ENCODE assay signal across 29 mouse cellular contexts in the genomic region with DNA sequence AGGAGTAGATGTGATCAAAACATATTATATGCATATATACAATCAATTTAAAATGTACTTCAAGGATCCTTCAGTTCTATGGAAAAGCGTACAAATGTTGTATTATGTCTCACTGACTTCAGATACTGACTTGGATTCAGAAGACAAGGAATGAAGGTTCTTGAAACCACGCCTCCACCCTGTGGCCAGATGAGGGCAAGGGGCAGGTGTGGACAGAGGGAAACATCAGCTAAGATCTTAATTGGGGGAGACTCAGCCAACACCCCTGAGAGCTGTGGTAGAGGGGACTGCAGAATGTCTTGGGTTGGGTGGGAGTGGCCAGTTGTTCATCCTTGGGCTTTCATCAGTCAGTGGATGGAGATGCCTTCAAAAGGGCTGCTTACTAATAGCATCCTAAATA. TPM values are rescaled to one million over a fixed set of nuclear protein-coding genes. Genes with fewer than 3 reads are reported as not detected.
A peak's percentile ranks its signal among the peaks of the same experiment; 100 is the strongest.
DNase-seq lines count a peak whose midpoint lies in the region; ATAC-seq and TF ChIP-seq lines count a peak whose summit lies in the region.
"Had no signal": no experiment of that assay in that cellular context is flagged by ENCODE, and none has a peak within 500 bp of the region (broad histone marks: within the 10 kb centered on the region; RNA-seq: fewer than 3 reads in every experiment).

No protein-coding gene starts in this region.

- no peaks in the 10 kb centered on the region for H3K27me3 ChIP-seq in heart, embryonic 11.5 days (ENCODE audit: control insufficient read depth, insufficient read depth, low read length)
- 0 out of 2 replicates have a peak, but pooled peaks cover 3% of the 10 kb centered on the region for H3K27me3 ChIP-seq in heart, embryonic 10.5 days (ENCODE audit: insufficient read depth, poor library complexity, severe bottlenecking)
- H3K27me3 ChIP-seq: embryonic facial prominence, embryonic 13.5 days; embryonic facial prominence, embryonic 15.5 days; forebrain, embryonic 12.5 days had no signal

- H3K36me3 ChIP-seq in heart, embryonic 11.5 days (ENCODE audit: control insufficient read depth, insufficient read depth, low read length), result no peaks in the 10 kb centered on the region
- H3K36me3 ChIP-seq in heart, embryonic 10.5 days, result no peaks in the 10 kb centered on the region
- H3K36me3 ChIP-seq: embryonic facial prominence, embryonic 13.5 days; embryonic facial prominence, embryonic 15.5 days; forebrain, embryonic 10.5 days; forebrain, embryonic 12.5 days had no signal

- H3K9me3 ChIP-seq in heart, embryonic 11.5 days (replicated peaks; ENCODE audit: control insufficient read depth, low read length), result no peaks in the 10 kb centered on the region
- no peaks in the 10 kb centered on the region for H3K9me3 ChIP-seq in heart, embryonic 10.5 days
- H3K9me3 ChIP-seq: embryonic facial prominence, embryonic 13.5 days; embryonic facial prominence, embryonic 15.5 days; forebrain, embryonic 10.5 days; forebrain, embryonic 12.5 days had no signal

- peak; percentile 58 for TF ChIP-seq CTCF in gastrocnemius, adult 2 months (IDR thresholded peaks at IDR 0.05)

- no peak overlapping the region for H3K4me2 ChIP-seq in heart, embryonic 11.5 days
- H3K4me2 ChIP-seq: embryonic facial prominence, embryonic 13.5 days; embryonic facial prominence, embryonic 15.5 days; forebrain, embryonic 12.5 days had no signal

- no peak for DNase-seq in gastrocnemius, adult 2 months
- no peak for DNase-seq in gastrocnemius, postnatal 14 days
- peak; percentile 61 for DNase-seq in heart, adult 11 months
- peak; percentile 60 for DNase-seq in heart, embryonic 10.5 days (ENCODE audit: low spot score)
- no peak for DNase-seq in heart, postnatal 25 days (ENCODE audit: low spot score)
- peak; percentile 28 for DNase-seq in testis, postnatal 10 days (ENCODE audit: low spot score)
- DNase-seq in testis, postnatal 14 days (ENCODE audit: low spot score), result no peak
- DNase-seq: adrenal gland, adult 2 months; adrenal gland, postnatal 10 days; adrenal gland, postnatal 25 days; B cell, adult 2 months; cerebellum, adult 11 months; cerebellum, adult 18-20 months; cerebellum, adult 8-10 months; cerebellum, adult 9-11 months; cerebellum, postnatal 14 days; cerebellum, postnatal 36 days; embryo, embryonic 11 days had no signal

- ATAC-seq in heart, embryonic 11.5 days (replicated peaks; ENCODE audit: insufficient number of reproducible peaks, low FRiP score, low TSS enrichment), result no peak
- ATAC-seq: CD4-positive, CD25-positive, alpha-beta regulatory T cell, adult 4 months; forebrain, embryonic 14.5 days had no signal

- intact Hi-C loops in gastrocnemius, adult 2 months (cut with DNase I), result loop anchor here (1.0 kb wide), 1 partner anchor 106 kb away; no protein-coding TSS in a partner anchor
- intact Hi-C loops in gastrocnemius, postnatal 14 days (cut with DNase I; ENCODE audit: low total_unique reads), result loop anchor here (10.0 kb wide), 1 partner anchor 91 kb away; no protein-coding TSS in a partner anchor
- intact Hi-C loops in heart, postnatal 25 days (cut with DNase I), result loop anchor here (5.0 kb wide), 1 partner anchor 108 kb away; no protein-coding TSS in a partner anchor

- no peaks in the 10 kb centered on the region for H3K4me1 ChIP-seq in heart, embryonic 11.5 days (ENCODE audit: control insufficient read depth, insufficient read depth, low read length)
- no peaks in the 10 kb centered on the region for H3K4me1 ChIP-seq in heart, embryonic 10.5 days
- H3K4me1 ChIP-seq: embryonic facial prominence, embryonic 13.5 days; embryonic facial prominence, embryonic 15.5 days; forebrain, embryonic 10.5 days; forebrain, embryonic 12.5 days had no signal

- H3K4me3 ChIP-seq in gastrocnemius, adult 2 months, result no peak overlapping the region
- H3K4me3 ChIP-seq in heart, embryonic 11.5 days (ENCODE audit: low read depth, low read length), result no peak overlapping the region
- H3K4me3 ChIP-seq in heart, embryonic 10.5 days, result no peak overlapping the region
- H3K4me3 ChIP-seq: embryonic facial prominence, embryonic 13.5 days; embryonic facial prominence, embryonic 15.5 days; erythroblast, embryonic 14.5 days; forebrain, embryonic 10.5 days; forebrain, embryonic 12.5 days had no signal

- H3K9ac ChIP-seq in heart, embryonic 11.5 days (ENCODE audit: low read depth, low read length), result no peak overlapping the region
- H3K9ac ChIP-seq: embryonic facial prominence, embryonic 13.5 days; embryonic facial prominence, embryonic 15.5 days; forebrain, embryonic 12.5 days had no signal

- 83% methylated on average over 2 of the region's 2 CpGs for WGBS in heart, embryonic 11.5 days (ENCODE audit: insufficient replicate concordance)
- WGBS in heart, embryonic 10.5 days, result 86% methylated on average over 2 of the region's 2 CpGs

- no peak overlapping the region for H3K27ac ChIP-seq in gastrocnemius, adult 2 months
- H3K27ac ChIP-seq in heart, embryonic 11.5 days (ENCODE audit: low read depth, low read length), result no peak overlapping the region
- H3K27ac ChIP-seq in heart, embryonic 10.5 days, result no peak overlapping the region
- H3K27ac ChIP-seq: embryonic facial prominence, embryonic 13.5 days; embryonic facial prominence, embryonic 15.5 days; forebrain, embryonic 10.5 days; forebrain, embryonic 12.5 days had no signal

RNA-seq across cellular contexts. Expression of gene 3425401B19Rik, which starts 30.4 kb away (rescaled TPM):
- 100 to 1,000 TPM; 264 to 326 TPM for total RNA-seq in gastrocnemius, adult 2 months (2021)
- 100 to 1,000 TPM; 214 to 233 TPM for total RNA-seq in gastrocnemius, postnatal 14 days (2021)
- polyA plus RNA-seq in heart, embryonic 11.5 days (2014; fragmentation: Nextera tagmentation; extraction: Ambion mirVana), result 6.6 and 6.7 TPM in 2 replicates
- 7.2 and 16.6 TPM in 2 replicates for polyA plus RNA-seq in heart, embryonic 10.5 days (2016; fragmentation: Nextera tagmentation; extraction: Ambion mirVana)
- total RNA-seq in heart, postnatal 25 days (2021), result 100 to 1,000 TPM; 106 to 121 TPM
- total RNA-seq: adrenal gland, adult 2 months; common myeloid progenitor, adult 5-6 weeks; MEL had no signal
- polyA plus RNA-seq: CD4-positive, CD25-positive, alpha-beta regulatory T cell, adult 4 months; embryonic facial prominence, embryonic 11.5 days; erythroblast, embryonic 14.5 days; forebrain, embryonic 10.5 days; forebrain, embryonic 12.5 days; forebrain, embryonic 14.5 days had no signal

Comparison
In these comparisons a context has a peak if more than half of its experiments do, and no peak if none do; other contexts are left out.
1. DNase-seq: peak in heart, adult 11 months (single experiment), heart, embryonic 10.5 days (single experiment) and testis, postnatal 10 days (single experiment); none in gastrocnemius, adult 2 months (single experiment), gastrocnemius, postnatal 14 days (single experiment), heart, postnatal 25 days (single experiment) and testis, postnatal 14 days (single experiment).